In genomic region chr4:21678101-21678974, GRCm38 (mm10) we compare ENCODE assay signal across 8 mouse cellular contexts. TPM values are rescaled to one million over a fixed set of nuclear protein-coding genes. Genes with fewer than 3 reads are reported as not detected.
DNase-seq lines count a peak whose midpoint lies in the region; ATAC-seq and TF ChIP-seq lines count a peak whose summit lies in the region.

No protein-coding gene starts in this region.

- intact Hi-C loops in left cerebral cortex, postnatal 4 days (cut with DNase I) = no loop called here

- H3K27ac ChIP-seq in kidney, embryonic 15.5 days = no peak overlapping the region
- H3K27ac ChIP-seq in intestine, embryonic 16.5 days (ENCODE audit: low read length) = no peak overlapping the region
- no peak overlapping the region for H3K27ac ChIP-seq in neural tube, embryonic 13.5 days (replicated peaks)
- no peak overlapping the region for H3K27ac ChIP-seq in layer of hippocampus, adult 2 months

- peak overlapping the region; percentile 74 for H3K4me2 ChIP-seq in kidney, embryonic 15.5 days
- peak overlapping the region; percentile 81 for H3K4me2 ChIP-seq in intestine, embryonic 16.5 days (ENCODE audit: low read depth, low read length)
- H3K4me2 ChIP-seq in neural tube, embryonic 13.5 days = peak overlapping the region; percentile 66

- DNase-seq in kidney, adult 9 months = no peak
- DNase-seq in embryo, embryonic 9.5 days (ENCODE audit: extremely low spot score) = peak; percentile 55
- DNase-seq in left cerebral cortex, postnatal 4 days = no peak
- no peak for DNase-seq in layer of hippocampus, adult 2 months (ENCODE audit: low spot score in 2 of 2)
- DNase-seq in adrenal gland, adult 8-10 months = no peak

- H3K9ac ChIP-seq in kidney, embryonic 15.5 days = no peak overlapping the region
- peak overlapping the region; percentile 29; the same call in 1 of the 2 replicates for H3K9ac ChIP-seq in intestine, embryonic 16.5 days (ENCODE audit: low read depth, low read length)
- peak overlapping the region; percentile 64 for H3K9ac ChIP-seq in neural tube, embryonic 13.5 days

- ATAC-seq in kidney, embryonic 15.5 days (replicated peaks; ENCODE audit: low FRiP score) = no peak; the same call in 1 of the 2 replicates
- no peak for ATAC-seq in intestine, embryonic 16.5 days
- peak; percentile 17; the same call in 1 of the 2 replicates for ATAC-seq in neural tube, embryonic 13.5 days (ENCODE audit: low read depth)

- no peaks in the 10 kb centered on the region for H3K9me3 ChIP-seq in kidney, embryonic 15.5 days (replicated peaks)
- no peaks in the 10 kb centered on the region for H3K9me3 ChIP-seq in intestine, embryonic 16.5 days (ENCODE audit: control insufficient read depth, low read length)
- no peaks in the 10 kb centered on the region for H3K9me3 ChIP-seq in neural tube, embryonic 13.5 days

- TF ChIP-seq CTCF in layer of hippocampus, adult 2 months (conservative IDR thresholded peaks at IDR 0.05) = no peak

- H3K4me1 ChIP-seq in kidney, embryonic 15.5 days = peaks cover 17% of the 10 kb centered on the region
- peaks cover 17% of the 10 kb centered on the region for H3K4me1 ChIP-seq in intestine, embryonic 16.5 days (ENCODE audit: control insufficient read depth, insufficient read depth, low read length)
- H3K4me1 ChIP-seq in neural tube, embryonic 13.5 days (replicated peaks) = peaks cover 30% of the 10 kb centered on the region

- peak overlapping the region; percentile 48 for H3K4me3 ChIP-seq in kidney, embryonic 15.5 days (replicated peaks)
- peak overlapping the region; percentile 49 for H3K4me3 ChIP-seq in intestine, embryonic 16.5 days (ENCODE audit: low read length)
- H3K4me3 ChIP-seq in neural tube, embryonic 13.5 days = peak overlapping the region; percentile 46
- no peak overlapping the region for H3K4me3 ChIP-seq in layer of hippocampus, adult 2 months

- H3K36me3 ChIP-seq in kidney, embryonic 15.5 days = no peaks in the 10 kb centered on the region
- H3K36me3 ChIP-seq in intestine, embryonic 16.5 days (ENCODE audit: control insufficient read depth, insufficient read depth, low read length) = no peaks in the 10 kb centered on the region
- no peaks in the 10 kb centered on the region for H3K36me3 ChIP-seq in neural tube, embryonic 13.5 days

- H3K27me3 ChIP-seq in kidney, embryonic 15.5 days = peaks cover 96% of the 10 kb centered on the region
- H3K27me3 ChIP-seq in intestine, embryonic 16.5 days (replicated peaks; ENCODE audit: control insufficient read depth, insufficient read depth, low read length) = peaks cover 69% of the 10 kb centered on the region
- peaks cover 94% of the 10 kb centered on the region for H3K27me3 ChIP-seq in neural tube, embryonic 13.5 days

- WGBS in kidney, embryonic 15.5 days = under 1% methylated on average over 77 of the region's 84 CpGs
- WGBS in intestine, embryonic 16.5 days = 1% methylated on average over 83 of the region's 84 CpGs
- WGBS in neural tube, embryonic 13.5 days = under 1% methylated on average over 84 of the region's 84 CpGs

RNA-seq across cellular contexts. Expression of gene Prdm13, which starts 7.4 kb away (rescaled TPM):
- polyA plus RNA-seq in kidney, embryonic 15.5 days (2015; fragmentation: Nextera tagmentation; extraction: Ambion mirVana) = not detected in 2 replicates
- polyA plus RNA-seq in intestine, embryonic 16.5 days (2015; fragmentation: Nextera tagmentation; extraction: Ambion mirVana) = not detected in 2 replicates
- polyA plus RNA-seq in neural tube, embryonic 13.5 days (2015; fragmentation: Nextera tagmentation; extraction: Ambion mirVana) = 1.4 and 2.0 TPM in 2 replicates
- not detected for total RNA-seq in left cerebral cortex, postnatal 4 days (2021)
- total RNA-seq in layer of hippocampus, adult 2 months (2021) = not detected
- not detected for total RNA-seq in adrenal gland, adult 8-10 months (2022)

RNA-seq across cellular contexts. Expression of gene Ccnc, which starts 49.2 kb away (rescaled TPM):
- polyA plus RNA-seq in kidney, embryonic 15.5 days (2015; fragmentation: Nextera tagmentation; extraction: Ambion mirVana) = 41.1 and 47.5 TPM in 2 replicates
- 29.1 and 30.8 TPM in 2 replicates for polyA plus RNA-seq in intestine, embryonic 16.5 days (2015; fragmentation: Nextera tagmentation; extraction: Ambion mirVana)
- polyA plus RNA-seq in neural tube, embryonic 13.5 days (2015; fragmentation: Nextera tagmentation; extraction: Ambion mirVana) = 69.8 and 72.8 TPM in 2 replicates
- total RNA-seq in left cerebral cortex, postnatal 4 days (2021) = 10 to 100 TPM; 39.0 to 41.9 TPM
- total RNA-seq in layer of hippocampus, adult 2 months (2021) = 10 to 100 TPM; 35.2 to 37.9 TPM
- total RNA-seq in adrenal gland, adult 8-10 months (2022) = 10 to 100 TPM; 20.6 to 29.6 (median 27.5) TPM
